Mouse (Mus musculus) neural tube, embryonic 11.5 days (tissue): ENCODE data around the gene Olfr1040. TPM values are rescaled to one million over a fixed set of nuclear protein-coding genes. Genes with fewer than 3 reads are reported as not detected.
"Not testable (repeated sequence)": the region's sequence is repeated elsewhere in the genome, so short reads cannot be mapped to it uniquely, and the experiment has no call there.

Experiments
- ATAC-seq: fragments of 200-750 bp; cut with Nextera tagmentation; 2 replicates; pipeline ENCODE4 v1.8.0; 2017; ENCODE audit warnings: moderate number of reproducible peaks, mild to moderate bottlenecking, moderate TSS enrichment, moderate library complexity; ENCODE audit not compliant: insufficient read depth, low FRiP score, low TSS enrichment
- DNase-seq: peaks from one replicate; pipeline ENCODE4 v3.0.0-alpha.2; 2015; ENCODE audit warnings: low spot score
- H3K27ac ChIP-seq: fragments of 300-500 bp; sonication (generic); 2 replicates; pipeline ENCODE4 v1.5.1; 2014; ENCODE audit warnings: low read depth, mild to moderate bottlenecking, low read length
- H3K27me3 ChIP-seq: fragments of 300-500 bp; sonication (generic); 2 replicates; pipeline ENCODE4 v1.6.1; 2014; ENCODE audit warnings: mild to moderate bottlenecking, low read length, mixed read lengths; ENCODE audit not compliant: control insufficient read depth, insufficient read depth
- H3K36me3 ChIP-seq: fragments of 300-500 bp; sonication (generic); 2 replicates; pipeline ENCODE4 v1.6.1; 2014; ENCODE audit warnings: mild to moderate bottlenecking, low read length, moderate library complexity, mixed read lengths; ENCODE audit not compliant: control insufficient read depth, insufficient read depth
- H3K4me1 ChIP-seq: fragments of 300-500 bp; sonication (generic); 2 replicates; pipeline ENCODE4 v1.6.1; 2014; ENCODE audit warnings: low read length, mixed read lengths; ENCODE audit not compliant: control insufficient read depth, insufficient read depth
- H3K4me2 ChIP-seq: fragments of 300-500 bp; sonication (generic); 2 replicates; pipeline ENCODE4 v1.6.1; 2014; ENCODE audit warnings: low read depth, mild to moderate bottlenecking, moderate library complexity
- H3K4me3 ChIP-seq: fragments of 300-500 bp; sonication (generic); 2 replicates; pipeline ENCODE4 v1.5.1; 2014; ENCODE audit warnings: low read depth, low read length
- H3K9ac ChIP-seq: fragments of 300-500 bp; sonication (generic); 2 replicates; pipeline ENCODE4 v1.6.1; 2014; ENCODE audit warnings: mild to moderate bottlenecking, low read length
- H3K9me3 ChIP-seq: fragments of 300-500 bp; sonication (generic); 2 replicates; pipeline ENCODE4 v1.6.1; 2016; ENCODE audit warnings: low read length; ENCODE audit not compliant: control insufficient read depth
- WGBS: fragments of 180-500 bp; shearing (Covaris S2); extraction: QIAGEN DNeasy Blood & Tissue Kit; methylation state at CpG from one replicate; pipeline ENCODE4 v1.1.7; 2014; 5-methylcytosine and 5-hydroxymethylcytosine counted together
- polyA plus RNA-seq: library from polyadenylated mRNA; unstranded; fragments of >200 nt; fragmentation: Nextera tagmentation; extraction: Ambion mirVana; gene quantifications from 2 replicates; pipeline ENCODE4 v1.2.1, GENCODE M21; 2014

Olfr1040 gene
- not detected in 2 replicates for polyA plus RNA-seq

DNA sequence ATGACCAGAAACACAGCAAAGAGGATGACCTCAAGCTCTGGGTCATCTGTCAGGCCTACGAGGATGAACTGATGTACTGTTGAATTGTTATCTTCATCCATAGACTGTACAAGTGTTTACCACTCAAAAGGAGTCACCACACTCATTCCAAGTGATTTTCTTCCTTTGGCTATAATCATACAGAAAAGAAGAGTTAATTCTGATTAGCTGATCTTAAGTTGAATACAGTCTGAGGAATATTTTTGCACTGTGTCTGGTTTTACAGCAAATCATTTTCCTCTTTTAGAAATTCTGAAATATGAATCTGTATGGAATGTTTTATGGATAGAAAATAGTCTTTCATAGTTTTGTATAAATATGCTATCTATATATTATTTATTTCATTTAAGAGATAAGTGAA lies at the start of gene Olfr1040:
Olfr1040 (minus strand) TSS at position 101 of the 400 bp plus-strand sequence.
- H3K36me3 ChIP-seq: no peaks in the 10 kb centered on the region
- no peak within 1 kb of the TSS for H3K27ac ChIP-seq
- H3K4me1 ChIP-seq: no peaks in the 10 kb centered on the region
- no peaks in the 10 kb centered on the region for H3K27me3 ChIP-seq
- DNase-seq: no peak
- ATAC-seq: no peak
- H3K9me3 ChIP-seq: no peaks in the 10 kb centered on the region
- H3K4me2 ChIP-seq: no peak within 1 kb of the TSS
- H3K4me3 ChIP-seq: no peak within 1 kb of the TSS
- 91% methylated on average over 1 of the region's 1 CpGs for WGBS
- no peak within 1 kb of the TSS for H3K9ac ChIP-seq

- Histone ChIP-seq H3K4me1 (no peaks in the 10 kb centered on the region), H3K27ac (no peak overlapping the region), H3K9me3 (no peaks in the 10 kb centered on the region), H3K4me3 (no peak overlapping the region), H3K9ac (no peak overlapping the region), H3K4me2 (no peak overlapping the region), H3K27me3 (no peaks in the 10 kb centered on the region), H3K36me3 (no peaks in the 10 kb centered on the region)
- DNase-seq (no peak), ATAC-seq (no peak)
- 57% methylated on average over 1 of the region's 1 CpGs for WGBS
Observed at GRCm38 (mm10) chr2:86195863-86196262, 49.3 kb upstream of the Olfr1040 start.

DNA sequence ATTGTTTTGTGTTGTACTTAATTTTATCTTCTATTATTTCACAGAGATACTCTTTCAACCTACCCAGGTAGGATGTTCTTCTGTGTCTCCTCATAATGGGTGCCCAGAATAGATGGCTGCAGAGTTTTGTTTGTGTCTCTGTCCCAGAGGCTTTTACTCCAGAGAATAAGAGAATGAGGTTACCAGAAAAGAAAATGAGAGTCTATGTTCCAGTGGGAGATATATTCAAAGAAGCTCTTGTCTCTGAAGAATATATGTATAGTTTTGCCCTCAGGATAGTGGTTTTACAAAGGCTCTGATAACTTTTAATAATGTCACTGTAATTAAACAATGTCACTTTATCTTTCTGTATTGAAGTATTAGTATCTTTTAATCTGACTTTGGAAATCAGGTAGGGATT lies 39.1 kb upstream of the Olfr1040 start, which contains the start of gene Olfr52:
Olfr52 (minus strand) TSS at position 101 of the 400 bp plus-strand sequence.
- Histone ChIP-seq H3K4me1 (no peaks in the 10 kb centered on the region), H3K4me2 (no peak within 1 kb of the TSS), H3K9me3 (no peaks in the 10 kb centered on the region), H3K4me3 (no peak within 1 kb of the TSS), H3K9ac (no peak within 1 kb of the TSS), H3K27ac (no peak within 1 kb of the TSS), H3K27me3 (no peaks in the 10 kb centered on the region), H3K36me3 (no peaks in the 10 kb centered on the region)
- DNase-seq: no peak
- no peak for ATAC-seq

GRCm38 (mm10) chr2:86179950-86180349 lies 33.4 kb upstream of the Olfr1040 start:
- no peak for ATAC-seq
- Histone ChIP-seq H3K9ac (no peak overlapping the region), H3K4me1 (no peaks in the 10 kb centered on the region), H3K36me3 (no peaks in the 10 kb centered on the region), H3K27me3 (no peaks in the 10 kb centered on the region), H3K4me3 (no peak overlapping the region), H3K9me3 (no peaks in the 10 kb centered on the region), H3K4me2 (no peak overlapping the region), H3K27ac (no peak overlapping the region)
- no peak for DNase-seq
- 92% methylated on average over 3 of the region's 3 CpGs for WGBS

DNA sequence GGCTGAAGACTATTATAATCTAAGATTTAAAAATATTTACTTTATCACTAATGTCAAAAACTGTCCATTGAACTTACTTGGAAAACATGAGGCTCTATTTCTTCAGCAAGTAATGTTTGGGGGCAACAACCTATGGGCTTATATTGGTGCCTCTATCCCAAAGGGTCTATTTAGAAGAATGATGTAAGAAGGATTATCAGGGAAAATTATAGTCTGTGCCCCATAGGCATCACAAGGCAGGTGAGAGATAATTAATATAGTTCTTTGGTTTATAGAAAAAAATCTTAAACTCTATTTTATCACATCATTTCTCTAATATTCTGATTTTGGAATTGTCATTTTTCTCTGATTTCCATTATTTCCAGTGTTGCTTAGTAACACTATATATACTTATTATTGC lies 31.2 kb upstream of the Olfr1040 start, which contains the start of gene Olfr1044:
Olfr1044 (minus strand) TSS at position 101 of the 400 bp plus-strand sequence.
- no peaks in the 10 kb centered on the region for H3K4me1 ChIP-seq
- H3K27ac ChIP-seq: no peak within 1 kb of the TSS
- no peak for DNase-seq
- H3K36me3 ChIP-seq: no peaks in the 10 kb centered on the region
- no peaks in the 10 kb centered on the region for H3K9me3 ChIP-seq
- no peak for ATAC-seq
- no peak within 1 kb of the TSS for H3K4me3 ChIP-seq
- no peak within 1 kb of the TSS for H3K4me2 ChIP-seq
- H3K9ac ChIP-seq: no peak within 1 kb of the TSS
- H3K27me3 ChIP-seq: no peaks in the 10 kb centered on the region

- not testable (repeated sequence) for H3K27me3 ChIP-seq
Observed at GRCm38 (mm10) chr2:86175422-86175821, 28.9 kb upstream of the Olfr1040 start.

GRCm38 (mm10) chr2:86167422-86167821 lies 20.9 kb upstream of the Olfr1040 start, which contains the start of gene Olfr1043:
Olfr1043 (minus strand) TSS chr2:86167522.
- ATAC-seq: no peak

More at GRCm38 (mm10) chr2:86175422-86175821, 28.9 kb upstream of the Olfr1040 start:
- H3K9me3 ChIP-seq, H3K4me2 ChIP-seq, H3K9ac ChIP-seq, DNase-seq, H3K4me1 ChIP-seq, ATAC-seq, H3K36me3 ChIP-seq, H3K4me3 ChIP-seq, H3K27ac ChIP-seq: not testable (repeated sequence)
- 86% methylated on average over 7 of the region's 7 CpGs for WGBS

GRCm38 (mm10) chr2:86161738-86162137 lies 15.2 kb upstream of the Olfr1040 start, which contains the start of gene Olfr1042:
Olfr1042 (minus strand) TSS chr2:86161838.
- WGBS: 92% methylated on average over 2 of the region's 2 CpGs
- Histone ChIP-seq H3K9ac (no peak within 1 kb of the TSS), H3K27me3 (no peaks in the 10 kb centered on the region), H3K4me3 (no peak within 1 kb of the TSS), H3K4me1 (no peaks in the 10 kb centered on the region), H3K4me2 (no peak within 1 kb of the TSS), H3K9me3 (no peaks in the 10 kb centered on the region), H3K27ac (no peak within 1 kb of the TSS), H3K36me3 (no peaks in the 10 kb centered on the region)
- DNase-seq (no peak), ATAC-seq (no peak)

More at GRCm38 (mm10) chr2:86167422-86167821, 20.9 kb upstream of the Olfr1040 start, which contains the start of gene Olfr1043:
- Histone ChIP-seq H3K4me2 (no peak within 1 kb of the TSS), H3K4me3 (no peak within 1 kb of the TSS), H3K27ac (no peak within 1 kb of the TSS), H3K4me1 (no peaks in the 10 kb centered on the region), H3K9ac (no peak within 1 kb of the TSS), H3K9me3 (no peaks in the 10 kb centered on the region), H3K27me3 (no peaks in the 10 kb centered on the region), H3K36me3 (no peaks in the 10 kb centered on the region)
- no peak for DNase-seq
- WGBS: 94% methylated on average over 2 of the region's 2 CpGs

GRCm38 (mm10) chr2:86135828-86136227 lies 10.7 kb downstream of the Olfr1040 start, which contains the start of gene Olfr1039:
Olfr1039 (minus strand) TSS chr2:86135928.
- H3K4me3 ChIP-seq: no peak within 1 kb of the TSS
- no peak within 1 kb of the TSS for H3K4me2 ChIP-seq
- no peaks in the 10 kb centered on the region for H3K36me3 ChIP-seq
- WGBS: 91% methylated on average over 1 of the region's 1 CpGs
- ATAC-seq (no peak), DNase-seq (no peak)
- no peaks in the 10 kb centered on the region for H3K4me1 ChIP-seq
- H3K27ac ChIP-seq: no peak within 1 kb of the TSS
- no peak within 1 kb of the TSS for H3K9ac ChIP-seq
- H3K9me3 ChIP-seq: no peaks in the 10 kb centered on the region
- H3K27me3 ChIP-seq: no peaks in the 10 kb centered on the region
